Mouse (Mus musculus) intestine, embryonic 16.5 days (tissue): ENCODE data around the gene Rora. TPM values are rescaled to one million over a fixed set of nuclear protein-coding genes. Genes with fewer than 3 reads are reported as not detected.

Source experiments
- ATAC-seq: fragments of 200-750 bp; cut with Nextera tagmentation; 2 replicates; pipeline ENCODE4 v1.8.0; 2017; ENCODE audit warnings: moderate TSS enrichment, moderate library complexity
- H3K27ac ChIP-seq: fragments of 300-500 bp; sonication (generic); 2 replicates; pipeline ENCODE4 v1.5.1; 2014; ENCODE audit warnings: mild to moderate bottlenecking, low read length
- H3K27me3 ChIP-seq: fragments of 300-500 bp; sonication (generic); replicated peaks from 2 replicates; pipeline ENCODE4 v1.6.1; 2014; ENCODE audit warnings: low read length, control low read depth, mixed read lengths; ENCODE audit not compliant: control insufficient read depth, insufficient read depth
- H3K36me3 ChIP-seq: fragments of 300-500 bp; sonication (generic); 2 replicates; pipeline ENCODE4 v1.6.1; 2014; ENCODE audit warnings: low read length, control low read depth; ENCODE audit not compliant: control insufficient read depth, insufficient read depth
- H3K4me1 ChIP-seq: fragments of 300-500 bp; sonication (generic); 2 replicates; pipeline ENCODE4 v1.6.1; 2014; ENCODE audit warnings: low read length, control low read depth, mixed read lengths; ENCODE audit not compliant: control insufficient read depth, insufficient read depth
- H3K4me2 ChIP-seq: fragments of 300-500 bp; sonication (generic); 2 replicates; pipeline ENCODE4 v1.6.1; 2014; ENCODE audit warnings: low read depth, low read length, control low read depth
- H3K4me3 ChIP-seq: fragments of 300-500 bp; sonication (generic); 2 replicates; pipeline ENCODE4 v1.5.1; 2014; ENCODE audit warnings: mild to moderate bottlenecking, low read length
- H3K9ac ChIP-seq: fragments of 300-500 bp; sonication (generic); 2 replicates; pipeline ENCODE4 v1.6.1; 2014; ENCODE audit warnings: low read depth, low read length
- H3K9me3 ChIP-seq: fragments of 300-500 bp; sonication (generic); 2 replicates; pipeline ENCODE4 v1.6.1; 2016; ENCODE audit warnings: low read length, control low read depth; ENCODE audit not compliant: control insufficient read depth
- WGBS: fragments of 180-500 bp; shearing (Covaris S2); extraction: QIAGEN DNeasy Blood & Tissue Kit; methylation state at CpG from one replicate; pipeline ENCODE4 v1.1.7; 2014; 5-methylcytosine and 5-hydroxymethylcytosine counted together
- polyA plus RNA-seq: library from polyadenylated mRNA; unstranded; fragments of >200 nt; fragmentation: Nextera tagmentation; extraction: Ambion mirVana; gene quantifications from 2 replicates; pipeline ENCODE4 v1.2.1, GENCODE M21; 2015

Rora gene
- polyA plus RNA-seq, 1 experiment from 2014 or later = 4.5 TPM

- no peaks in the 10 kb centered on the region for H3K9me3 ChIP-seq
- H3K9ac ChIP-seq = no peak overlapping the region
- H3K4me3 ChIP-seq = no peak overlapping the region
- ATAC-seq = no peak
- 74% methylated on average over 9 of the region's 9 CpGs for WGBS
- no peaks in the 10 kb centered on the region for H3K27me3 ChIP-seq
- no peak overlapping the region for H3K27ac ChIP-seq
- H3K36me3 ChIP-seq = no peaks in the 10 kb centered on the region
- no peaks in the 10 kb centered on the region for H3K4me1 ChIP-seq
- no peak overlapping the region for H3K4me2 ChIP-seq
Measured at GRCm38 (mm10) chr9:69327077-69327476, 673.5 kb downstream of the Rora start.

- Histone ChIP-seq H3K36me3 (no peaks in the 10 kb centered on the region), H3K9ac (no peak overlapping the region), H3K9me3 (no peaks in the 10 kb centered on the region), H3K4me3 (no peak overlapping the region), H3K4me2 (no peak overlapping the region), H3K4me1 (no peaks in the 10 kb centered on the region), H3K27me3 (no peaks in the 10 kb centered on the region), H3K27ac (no peak overlapping the region)
- 82% methylated on average over 7 of the region's 7 CpGs for WGBS
- ATAC-seq = no peak
Measured at GRCm38 (mm10) chr9:69327591-69327990, 674.0 kb downstream of the Rora start.

GRCm38 (mm10) chr9:69331790-69332189 lies 678.2 kb downstream of the Rora start:
- Histone ChIP-seq H3K4me3 (no peak overlapping the region), H3K4me2 (no peak overlapping the region), H3K4me1 (peaks cover 9% of the 10 kb centered on the region), H3K27me3 (no peaks in the 10 kb centered on the region), H3K9me3 (no peaks in the 10 kb centered on the region), H3K27ac (no peak overlapping the region), H3K36me3 (no peaks in the 10 kb centered on the region), H3K9ac (no peak overlapping the region)
- 86% methylated on average over 3 of the region's 3 CpGs for WGBS
- ATAC-seq = no peak

GRCm38 (mm10) chr9:69332802-69333568 lies 679.4 kb downstream of the Rora start:
- Histone ChIP-seq H3K9ac (no peak overlapping the region), H3K4me3 (no peak overlapping the region), H3K9me3 (no peaks in the 10 kb centered on the region), H3K27ac (no peak overlapping the region), H3K27me3 (no peaks in the 10 kb centered on the region), H3K4me1 (peaks cover 9% of the 10 kb centered on the region), H3K4me2 (no peak overlapping the region), H3K36me3 (no peaks in the 10 kb centered on the region)
- WGBS = 79% methylated on average over 14 of the region's 14 CpGs
- ATAC-seq = no peak

GRCm38 (mm10) chr9:69333654-69334053 lies 680.1 kb downstream of the Rora start:
- Histone ChIP-seq H3K4me1 (peaks cover 9% of the 10 kb centered on the region), H3K4me3 (no peak overlapping the region), H3K4me2 (no peak overlapping the region), H3K36me3 (no peaks in the 10 kb centered on the region), H3K9ac (no peak overlapping the region), H3K9me3 (no peaks in the 10 kb centered on the region), H3K27me3 (no peaks in the 10 kb centered on the region), H3K27ac (no peak overlapping the region)
- no peak for ATAC-seq
- 78% methylated on average over 4 of the region's 4 CpGs for WGBS

GRCm38 (mm10) chr9:69334106-69334505 lies 680.5 kb downstream of the Rora start:
- no peaks in the 10 kb centered on the region for H3K27me3 ChIP-seq
- ATAC-seq = no peak
- no peak overlapping the region for H3K9ac ChIP-seq
- H3K4me3 ChIP-seq = no peak overlapping the region
- no peak overlapping the region for H3K27ac ChIP-seq
- no peaks in the 10 kb centered on the region for H3K9me3 ChIP-seq
- WGBS = 42% methylated on average over 8 of the region's 8 CpGs
- H3K36me3 ChIP-seq = no peaks in the 10 kb centered on the region
- peaks cover 9% of the 10 kb centered on the region for H3K4me1 ChIP-seq
- no peak overlapping the region for H3K4me2 ChIP-seq

- WGBS = 81% methylated on average over 6 of the region's 6 CpGs
- Histone ChIP-seq H3K4me2 (no peak overlapping the region), H3K9me3 (no peaks in the 10 kb centered on the region), H3K27me3 (no peaks in the 10 kb centered on the region), H3K36me3 (no peaks in the 10 kb centered on the region), H3K4me3 (no peak overlapping the region), H3K9ac (no peak overlapping the region), H3K27ac (no peak overlapping the region), H3K4me1 (peaks cover 9% of the 10 kb centered on the region)
- no peak for ATAC-seq
Measured at GRCm38 (mm10) chr9:69336063-69336462, 682.5 kb downstream of the Rora start.

- Histone ChIP-seq H3K4me1 (0 out of 2 replicates have a peak, but pooled peaks cover 3% of the 10 kb centered on the region), H3K9ac (no peak overlapping the region), H3K9me3 (no peaks in the 10 kb centered on the region), H3K27ac (no peak overlapping the region), H3K4me3 (no peak overlapping the region), H3K36me3 (no peaks in the 10 kb centered on the region), H3K27me3 (no peaks in the 10 kb centered on the region), H3K4me2 (no peak overlapping the region)
- ATAC-seq = no peak
- WGBS = 80% methylated on average over 7 of the region's 7 CpGs
Measured at GRCm38 (mm10) chr9:69339199-69339598, 685.6 kb downstream of the Rora start.

GRCm38 (mm10) chr9:69339829-69340228 lies 686.2 kb downstream of the Rora start:
- Histone ChIP-seq H3K36me3 (no peaks in the 10 kb centered on the region), H3K4me2 (no peak overlapping the region), H3K27ac (no peak overlapping the region), H3K4me1 (0 out of 2 replicates have a peak, but pooled peaks cover 2% of the 10 kb centered on the region), H3K27me3 (no peaks in the 10 kb centered on the region), H3K4me3 (no peak overlapping the region), H3K9me3 (no peaks in the 10 kb centered on the region), H3K9ac (no peak overlapping the region)
- WGBS = 84% methylated on average over 6 of the region's 6 CpGs
- no peak for ATAC-seq

- Histone ChIP-seq H3K9me3 (no peaks in the 10 kb centered on the region), H3K4me2 (no peak overlapping the region), H3K27me3 (no peaks in the 10 kb centered on the region), H3K27ac (no peak overlapping the region), H3K36me3 (no peaks in the 10 kb centered on the region), H3K9ac (no peak overlapping the region), H3K4me3 (no peak overlapping the region), H3K4me1 (no peaks in the 10 kb centered on the region)
- ATAC-seq = no peak
- WGBS = 89% methylated on average over 7 of the region's 7 CpGs
Measured at GRCm38 (mm10) chr9:69340421-69340820, 686.8 kb downstream of the Rora start.
